Mouse (Mus musculus) heart, embryonic 16.5 days (tissue): ENCODE measurements at regions not wholly inside any gene's neighbourhood (a gene's known extent, or its start where the extent isn't known, plus 50 kb on each side); places are given as distances from the start of the nearest gene placed in this dataset.

Experiments
- ATAC-seq: fragments of 200-750 bp; cut with Nextera tagmentation; replicated peaks from 2 replicates; pipeline ENCODE4 v1.8.0; 2017; ENCODE audit warnings: moderate number of reproducible peaks; ENCODE audit not compliant: insufficient read depth, low FRiP score; ENCODE audit errors: extremely low read depth
- H3K27ac ChIP-seq: fragments of 300-500 bp; sonication (generic); 2 replicates; pipeline ENCODE4 v1.5.1; 2014; ENCODE audit warnings: mild to moderate bottlenecking, low read length, control low read depth, moderate library complexity
- H3K27me3 ChIP-seq: fragments of 300-500 bp; sonication (generic); 2 replicates; pipeline ENCODE4 v1.6.1; 2014; ENCODE audit warnings: low read length, mixed read lengths; ENCODE audit not compliant: control insufficient read depth, insufficient read depth
- H3K36me3 ChIP-seq: fragments of 300-500 bp; sonication (generic); 2 replicates; pipeline ENCODE4 v1.6.1; 2014; ENCODE audit not compliant: control insufficient read depth, insufficient read depth
- H3K4me1 ChIP-seq: fragments of 300-500 bp; sonication (generic); 2 replicates; pipeline ENCODE4 v1.6.1; 2014; ENCODE audit warnings: low read length, mixed read lengths; ENCODE audit not compliant: control insufficient read depth, insufficient read depth
- H3K4me2 ChIP-seq: fragments of 300-500 bp; sonication (generic); 2 replicates; pipeline ENCODE4 v1.6.1; 2014; ENCODE audit warnings: low read depth, mild to moderate bottlenecking, control low read depth, low read length
- H3K4me3 ChIP-seq: fragments of 300-500 bp; sonication (generic); 2 replicates; pipeline ENCODE4 v1.5.1; 2014; ENCODE audit warnings: mild to moderate bottlenecking, control low read depth, low read length
- H3K9ac ChIP-seq: fragments of 300-500 bp; sonication (generic); 2 replicates; pipeline ENCODE4 v1.6.1; 2014; ENCODE audit warnings: low read length, control low read depth
- H3K9me3 ChIP-seq: fragments of 300-500 bp; sonication (generic); replicated peaks from 2 replicates; pipeline ENCODE4 v1.6.1; 2016; ENCODE audit warnings: low read length; ENCODE audit not compliant: control insufficient read depth
- WGBS: fragments of 180-500 bp; shearing (Covaris S2); extraction: QIAGEN DNeasy Blood & Tissue Kit; methylation state at CpG from one replicate; pipeline ENCODE4 v1.1.7; 2014; 5-methylcytosine and 5-hydroxymethylcytosine counted together

- no peaks in the 10 kb centered on the region for H3K36me3 ChIP-seq
- no peak overlapping the region for H3K9ac ChIP-seq
- ATAC-seq = no peak
- H3K4me3 ChIP-seq = no peak overlapping the region
- H3K9me3 ChIP-seq = no peaks in the 10 kb centered on the region
- no peaks in the 10 kb centered on the region for H3K4me1 ChIP-seq
- no peak overlapping the region for H3K27ac ChIP-seq
- WGBS = 69% methylated on average over 1 of the region's 1 CpGs
- H3K4me2 ChIP-seq = no peak overlapping the region
- H3K27me3 ChIP-seq = no peaks in the 10 kb centered on the region
These were observed 225.3 kb upstream of the Lyplal1 start for GRCm38 (mm10) chr1:186342391-186342790.

DNA sequence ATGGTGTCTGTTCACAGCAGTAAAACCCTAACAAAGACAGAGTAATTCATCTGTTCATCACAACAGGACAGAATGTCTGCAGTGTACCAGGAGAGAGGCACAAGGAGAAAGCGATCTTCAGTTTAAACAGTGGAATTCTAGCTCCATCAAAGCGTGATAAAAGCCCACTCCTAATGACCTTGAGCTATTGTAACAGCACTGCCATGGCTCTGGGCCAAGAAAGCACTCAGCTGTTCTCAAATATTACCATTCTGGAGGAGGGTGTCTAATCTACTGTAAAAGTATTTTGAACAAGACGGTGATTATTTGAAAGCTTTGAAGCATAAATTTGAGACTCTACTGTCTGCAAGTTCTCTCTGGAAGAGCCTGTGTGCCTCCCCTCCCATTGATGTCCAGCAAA, 224.8 kb upstream of the Lyplal1 start:
- 37% methylated on average over 3 of the region's 3 CpGs for WGBS
- no peaks in the 10 kb centered on the region for H3K9me3 ChIP-seq
- H3K4me3 ChIP-seq = no peak overlapping the region
- no peaks in the 10 kb centered on the region for H3K27me3 ChIP-seq
- H3K4me1 ChIP-seq = no peaks in the 10 kb centered on the region
- no peak for ATAC-seq
- H3K9ac ChIP-seq = no peak overlapping the region
- H3K36me3 ChIP-seq = no peaks in the 10 kb centered on the region
- H3K27ac ChIP-seq = no peak overlapping the region
- no peak overlapping the region for H3K4me2 ChIP-seq

DNA sequence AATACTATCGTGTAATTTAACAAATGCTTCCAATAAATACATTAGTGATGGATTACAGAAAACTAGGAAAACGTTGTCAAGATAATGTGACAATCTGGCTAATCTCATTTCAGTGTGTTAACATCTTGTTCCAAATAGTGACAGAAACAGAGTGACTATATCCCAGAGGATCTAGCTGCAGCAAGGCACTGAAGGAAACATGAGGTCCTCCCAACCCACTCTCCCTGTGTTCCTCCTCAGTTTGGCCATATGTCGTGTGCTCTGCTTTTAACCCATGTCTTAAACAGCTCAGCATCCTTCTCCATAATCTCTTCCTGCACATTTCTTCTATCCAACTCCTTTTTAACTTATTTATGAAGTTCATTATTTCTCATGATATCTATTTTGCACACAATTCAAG, 223.6 kb upstream of the Lyplal1 start:
- no peak for ATAC-seq

GRCm38 (mm10) chr1:186317285-186317684, 200.2 kb upstream of the Lyplal1 start:
- Histone ChIP-seq H3K27me3 (no peaks in the 10 kb centered on the region), H3K4me3 (no peak overlapping the region), H3K36me3 (no peaks in the 10 kb centered on the region), H3K4me2 (no peak overlapping the region), H3K9me3 (no peaks in the 10 kb centered on the region), H3K9ac (no peak overlapping the region), H3K27ac (no peak overlapping the region), H3K4me1 (no peaks in the 10 kb centered on the region)
- WGBS = 83% methylated on average over 2 of the region's 2 CpGs
- ATAC-seq = no peak

More for the DNA sequence above, 223.6 kb upstream of the Lyplal1 start:
- Histone ChIP-seq H3K9ac (no peak overlapping the region), H3K9me3 (no peaks in the 10 kb centered on the region), H3K27me3 (no peaks in the 10 kb centered on the region), H3K27ac (no peak overlapping the region), H3K4me1 (no peaks in the 10 kb centered on the region), H3K4me3 (no peak overlapping the region), H3K36me3 (no peaks in the 10 kb centered on the region), H3K4me2 (no peak overlapping the region)
- 52% methylated on average over 3 of the region's 3 CpGs for WGBS

GRCm38 (mm10) chr1:186314180-186314579, 197.1 kb upstream of the Lyplal1 start:
- Histone ChIP-seq H3K9me3 (no peaks in the 10 kb centered on the region), H3K27ac (no peak overlapping the region), H3K4me3 (no peak overlapping the region), H3K36me3 (no peaks in the 10 kb centered on the region), H3K4me2 (no peak overlapping the region), H3K4me1 (no peaks in the 10 kb centered on the region), H3K9ac (no peak overlapping the region), H3K27me3 (no peaks in the 10 kb centered on the region)
- ATAC-seq = no peak
- 80% methylated on average over 4 of the region's 4 CpGs for WGBS

DNA sequence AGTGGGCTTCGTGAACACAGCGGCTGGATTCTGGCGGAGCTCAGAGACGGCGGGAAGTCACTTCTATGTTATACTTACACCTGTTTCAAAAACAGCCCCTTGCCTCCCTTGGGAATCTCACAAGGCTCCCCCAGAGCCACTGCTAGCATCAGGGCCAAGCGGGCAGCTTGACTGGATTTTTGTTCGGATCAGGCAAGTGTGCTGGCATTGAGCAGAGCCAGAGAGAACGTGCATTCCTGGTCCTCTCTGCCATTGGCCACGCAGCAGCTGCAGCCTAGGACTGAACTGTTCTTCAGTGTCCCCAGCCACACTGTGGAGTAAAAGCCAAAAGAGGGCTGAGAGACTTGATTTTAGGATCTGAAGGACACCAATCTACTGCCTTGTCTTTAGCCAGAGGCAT, 195.6 kb upstream of the Lyplal1 start:
- ATAC-seq = no peak
- Histone ChIP-seq H3K27ac (peak overlapping the region; percentile 63), H3K9ac (no peak overlapping the region), H3K4me3 (no peak overlapping the region), H3K27me3 (no peaks in the 10 kb centered on the region), H3K36me3 (no peaks in the 10 kb centered on the region), H3K4me1 (no peaks in the 10 kb centered on the region), H3K9me3 (no peaks in the 10 kb centered on the region), H3K4me2 (no peak overlapping the region)
- 70% methylated on average over 9 of the region's 9 CpGs for WGBS

- no peak overlapping the region for H3K4me3 ChIP-seq
- ATAC-seq = 0 out of 2 replicates have a peak, but pooled peaks have one; percentile 18
- WGBS = 52% methylated on average over 7 of the region's 7 CpGs
These were observed 194.9 kb upstream of the Lyplal1 start for GRCm38 (mm10) chr1:186312008-186312407.

GRCm38 (mm10) chr1:186307627-186308026, 190.5 kb upstream of the Lyplal1 start:
- no peak for ATAC-seq
- Histone ChIP-seq H3K4me3 (no peak overlapping the region), H3K27ac (no peak overlapping the region), H3K36me3 (no peaks in the 10 kb centered on the region), H3K4me2 (no peak overlapping the region), H3K27me3 (no peaks in the 10 kb centered on the region), H3K9me3 (no peaks in the 10 kb centered on the region), H3K4me1 (no peaks in the 10 kb centered on the region), H3K9ac (no peak overlapping the region)
- 53% methylated on average over 6 of the region's 6 CpGs for WGBS

More at GRCm38 (mm10) chr1:186312008-186312407, 194.9 kb upstream of the Lyplal1 start:
- Histone ChIP-seq H3K9ac (no peak overlapping the region), H3K4me1 (no peaks in the 10 kb centered on the region), H3K36me3 (no peaks in the 10 kb centered on the region), H3K27me3 (no peaks in the 10 kb centered on the region), H3K4me2 (no peak overlapping the region), H3K9me3 (no peaks in the 10 kb centered on the region), H3K27ac (peak overlapping the region; percentile 63)

DNA sequence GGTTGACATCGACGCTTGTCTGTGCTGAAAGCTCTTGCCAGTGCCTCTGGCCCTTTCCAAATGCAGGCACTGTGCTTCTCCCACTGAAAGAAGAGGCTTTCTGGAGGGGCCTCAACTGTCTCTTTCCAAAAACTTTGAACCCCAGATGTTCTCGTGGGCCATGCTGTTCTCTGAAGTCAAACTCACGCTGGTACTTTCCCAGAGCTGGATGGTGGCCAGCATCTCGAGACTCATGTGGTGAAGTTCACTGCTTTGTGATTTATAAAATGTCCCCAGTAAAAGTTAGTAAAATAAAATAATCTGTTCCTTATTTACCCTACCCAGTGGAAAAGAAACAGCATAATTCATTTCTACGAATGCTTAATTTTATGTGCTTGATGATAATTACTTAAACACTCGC, 180.4 kb upstream of the Lyplal1 start:
- ATAC-seq = no peak
- no peak overlapping the region for H3K9ac ChIP-seq
- H3K4me1 ChIP-seq = no peaks in the 10 kb centered on the region
- no peak overlapping the region for H3K4me2 ChIP-seq
- H3K9me3 ChIP-seq = no peaks in the 10 kb centered on the region
- H3K27ac ChIP-seq = no peak overlapping the region
- WGBS = 80% methylated on average over 7 of the region's 7 CpGs
- no peaks in the 10 kb centered on the region for H3K36me3 ChIP-seq
- H3K27me3 ChIP-seq = no peaks in the 10 kb centered on the region
- H3K4me3 ChIP-seq = no peak overlapping the region

DNA sequence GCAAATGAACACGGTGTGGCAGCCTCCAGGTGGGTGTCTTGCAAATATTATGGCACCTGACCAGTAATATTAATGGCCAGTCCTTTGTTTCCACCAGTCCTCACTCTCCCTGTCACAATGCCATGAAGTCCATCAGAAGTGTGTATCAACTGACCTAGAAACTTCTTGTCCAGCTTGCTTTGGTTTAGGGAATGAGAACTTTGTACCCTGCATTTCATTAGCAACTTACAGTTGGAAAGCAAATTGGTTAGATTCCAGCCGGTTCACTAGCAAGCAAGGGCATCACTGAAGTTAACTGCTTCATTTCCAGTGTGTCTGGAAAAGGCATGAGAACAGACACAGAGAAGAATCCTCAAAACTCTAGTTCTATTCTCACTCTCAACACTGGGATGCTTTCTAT, 178.1 kb upstream of the Lyplal1 start:
- H3K9me3 ChIP-seq = no peaks in the 10 kb centered on the region
- H3K4me2 ChIP-seq = no peak overlapping the region
- 56% methylated on average over 2 of the region's 2 CpGs for WGBS
- no peak overlapping the region for H3K27ac ChIP-seq
- no peaks in the 10 kb centered on the region for H3K36me3 ChIP-seq
- no peak for ATAC-seq
- no peak overlapping the region for H3K9ac ChIP-seq
- no peaks in the 10 kb centered on the region for H3K4me1 ChIP-seq
- H3K4me3 ChIP-seq = no peak overlapping the region
- no peaks in the 10 kb centered on the region for H3K27me3 ChIP-seq
